Mouse (Mus musculus): ENCODE results near the gene Elk3.

Elk3 gene

GRCm38 (mm10) chr10:93293621-93294020 is 17.3 kb downstream of the Elk3 start:
- DNase-seq (ENCODE audit: low spot score), result no peak

GRCm38 (mm10) chr10:93291843-93292242 is 19.1 kb downstream of the Elk3 start:
- DNase-seq (ENCODE audit: low spot score), result peak; percentile 91

- DNase-seq (ENCODE audit: low spot score), result peak; percentile 80
Observed at GRCm38 (mm10) chr10:93291352-93291751, 19.6 kb downstream of the Elk3 start.

GRCm38 (mm10) chr10:93289404-93289803 is 21.5 kb downstream of the Elk3 start:
- no peak for DNase-seq (ENCODE audit: low spot score)

GRCm38 (mm10) chr10:93288336-93288735 is 22.6 kb downstream of the Elk3 start:
- DNase-seq (ENCODE audit: low spot score), result peak; percentile 86

- DNase-seq (ENCODE audit: low spot score), result no peak
Observed at GRCm38 (mm10) chr10:93287551-93288145, 23.3 kb downstream of the Elk3 start.

- DNase-seq (ENCODE audit: low spot score), result no peak
Observed at GRCm38 (mm10) chr10:93285489-93285888, 25.4 kb downstream of the Elk3 start.

- DNase-seq (ENCODE audit: low spot score), result no peak
Observed at GRCm38 (mm10) chr10:93283258-93283657, 27.7 kb downstream of the Elk3 start.

- DNase-seq (ENCODE audit: low spot score), result no peak
Observed at GRCm38 (mm10) chr10:93282526-93282964, 28.4 kb downstream of the Elk3 start.

- DNase-seq (ENCODE audit: low spot score), result no peak
Observed at GRCm38 (mm10) chr10:93281092-93281491, 29.8 kb downstream of the Elk3 start.

GRCm38 (mm10) chr10:93280586-93280985 is 30.3 kb downstream of the Elk3 start:
- no peak for DNase-seq (ENCODE audit: low spot score)

GRCm38 (mm10) chr10:93279062-93279461 is 31.9 kb downstream of the Elk3 start:
- no peak for DNase-seq (ENCODE audit: low spot score)

GRCm38 (mm10) chr10:93278361-93278760 is 32.6 kb downstream of the Elk3 start:
- DNase-seq (ENCODE audit: low spot score), result no peak

- no peak for DNase-seq (ENCODE audit: low spot score)
Observed at GRCm38 (mm10) chr10:93276857-93277256, 34.1 kb downstream of the Elk3 start.

- DNase-seq (ENCODE audit: low spot score), result peak; percentile 64
Observed at GRCm38 (mm10) chr10:93276349-93276763, 34.6 kb downstream of the Elk3 start.

GRCm38 (mm10) chr10:93275212-93276136 is 35.5 kb downstream of the Elk3 start:
- no peak for DNase-seq (ENCODE audit: low spot score)

- DNase-seq (ENCODE audit: low spot score), result no peak
Observed at GRCm38 (mm10) chr10:93274277-93274696, 36.6 kb downstream of the Elk3 start.

- no peak for DNase-seq (ENCODE audit: low spot score)
Observed at GRCm38 (mm10) chr10:93272986-93273982, 37.7 kb downstream of the Elk3 start.

GRCm38 (mm10) chr10:93271831-93272230 is 39.1 kb downstream of the Elk3 start:
- DNase-seq (ENCODE audit: low spot score), result no peak

GRCm38 (mm10) chr10:93270889-93271460 is 40.0 kb downstream of the Elk3 start:
- no peak for DNase-seq (ENCODE audit: low spot score)

- DNase-seq (ENCODE audit: low spot score), result no peak
Observed at GRCm38 (mm10) chr10:93269744-93270143, 41.2 kb downstream of the Elk3 start.

GRCm38 (mm10) chr10:93268339-93268738 is 42.6 kb downstream of the Elk3 start:
- no peak for DNase-seq (ENCODE audit: low spot score)

Measured in testis, postnatal 10 days (tissue).